Mouse (Mus musculus) liver, embryonic 12.5 days (tissue): ENCODE measurements around the gene Hsd17b3. TPM values are rescaled to one million over a fixed set of nuclear protein-coding genes. Genes with fewer than 3 reads are reported as not detected.

Source experiments
- ATAC-seq: fragments of 200-750 bp; cut with Nextera tagmentation; 2 replicates; pipeline ENCODE4 v1.8.0; 2017; ENCODE audit warnings: moderate number of reproducible peaks, mild to moderate bottlenecking, moderate library complexity
- H3K27ac ChIP-seq: fragments of 300-500 bp; sonication (generic); 2 replicates; pipeline ENCODE4 v1.5.1; 2016; ENCODE audit warnings: mild to moderate bottlenecking
- H3K27me3 ChIP-seq: fragments of 300-500 bp; sonication (generic); replicated peaks from 2 replicates; pipeline ENCODE4 v1.6.1; 2016; ENCODE audit warnings: mild to moderate bottlenecking, moderate library complexity
- H3K36me3 ChIP-seq: fragments of 300-500 bp; sonication (generic); 2 replicates; pipeline ENCODE4 v1.6.1; 2016; ENCODE audit warnings: mild to moderate bottlenecking, moderate library complexity
- H3K4me1 ChIP-seq: fragments of 300-500 bp; sonication (generic); 2 replicates; pipeline ENCODE4 v1.6.1; 2016
- H3K4me2 ChIP-seq: fragments of 300-500 bp; sonication (generic); 2 replicates; pipeline ENCODE4 v1.6.1; 2016; ENCODE audit warnings: mild to moderate bottlenecking, moderate library complexity
- H3K4me3 ChIP-seq: fragments of 300-500 bp; sonication (generic); 2 replicates; pipeline ENCODE4 v1.5.1; 2016; ENCODE audit warnings: mild to moderate bottlenecking, moderate library complexity
- H3K9ac ChIP-seq: fragments of 300-500 bp; sonication (generic); 2 replicates; pipeline ENCODE4 v1.6.1; 2016; ENCODE audit warnings: mild to moderate bottlenecking, moderate library complexity
- H3K9me3 ChIP-seq: fragments of 300-500 bp; sonication (generic); replicated peaks from 2 replicates; pipeline ENCODE4 v1.6.1; 2016; ENCODE audit warnings: mild to moderate bottlenecking, moderate library complexity
- WGBS: fragments of 180-500 bp; shearing (Covaris S2); methylation state at CpG from one replicate; pipeline ENCODE4 v1.1.7; 2016; ENCODE audit not compliant: insufficient replicate concordance; 5-methylcytosine and 5-hydroxymethylcytosine counted together
- polyA plus RNA-seq: library from polyadenylated mRNA; unstranded; fragments of >200 nt; fragmentation: Nextera tagmentation; extraction: Ambion mirVana; gene quantifications from 2 replicates; pipeline ENCODE4 v1.2.1, GENCODE M21; 2016

Gene Hsd17b3
- not detected in 2 replicates for polyA plus RNA-seq

GRCm38 (mm10) chr13:64089130-64089529 lies at the start of gene Hsd17b3:
Hsd17b3 (minus strand) TSS chr13:64089230.
- H3K27me3 ChIP-seq, result 0 out of 2 replicates have a peak, but pooled peaks cover 4% of the 10 kb centered on the region
- no peak for ATAC-seq
- H3K4me3 ChIP-seq, result no peak within 1 kb of the TSS
- no peaks in the 10 kb centered on the region for H3K36me3 ChIP-seq
- no peak within 1 kb of the TSS for H3K4me2 ChIP-seq
- no peaks in the 10 kb centered on the region for H3K4me1 ChIP-seq
- H3K9ac ChIP-seq, result no peak within 1 kb of the TSS
- 54% methylated on average over 4 of the region's 4 CpGs for WGBS
- no peaks in the 10 kb centered on the region for H3K9me3 ChIP-seq
- H3K27ac ChIP-seq, result no peak within 1 kb of the TSS

GRCm38 (mm10) chr13:64129616-64130375 lies 40.8 kb upstream of the Hsd17b3 start:
- peak overlapping the region; percentile 70 for H3K9ac ChIP-seq
- peak overlapping the region; percentile 66 for H3K4me3 ChIP-seq
- peak overlapping the region; percentile 75 for H3K4me2 ChIP-seq
- peak overlapping the region; percentile 47 for H3K27ac ChIP-seq
- peaks cover 19% of the 10 kb centered on the region for H3K4me1 ChIP-seq
- WGBS, result 44% methylated on average over 15 of the region's 15 CpGs
- ATAC-seq, result peak; percentile 78
- no peaks in the 10 kb centered on the region for H3K9me3 ChIP-seq
- H3K36me3 ChIP-seq, result peaks cover 41% of the 10 kb centered on the region
- H3K27me3 ChIP-seq, result no peaks in the 10 kb centered on the region; the same call in 1 of the 2 replicates

GRCm38 (mm10) chr13:64128858-64129615 lies 40.0 kb upstream of the Hsd17b3 start, which contains the start of gene Slc35d2:
Slc35d2 (minus strand) TSS chr13:64129368.
- Histone ChIP-seq H3K9me3 (no peaks in the 10 kb centered on the region), H3K36me3 (peaks cover 34% of the 10 kb centered on the region), H3K4me2 (peak within 1 kb of the TSS; percentile 75), H3K4me3 (peak within 1 kb of the TSS; percentile 66), H3K9ac (peak within 1 kb of the TSS; percentile 70), H3K27ac (peak within 1 kb of the TSS; percentile 47), H3K4me1 (peaks cover 19% of the 10 kb centered on the region), H3K27me3 (no peaks in the 10 kb centered on the region; the same call in 1 of the 2 replicates)
- WGBS, result 7% methylated on average over 40 of the region's 44 CpGs
- ATAC-seq, result peak; percentile 86

- H3K36me3 ChIP-seq, result peaks cover 14% of the 10 kb centered on the region
- ATAC-seq, result no peak
Observed at GRCm38 (mm10) chr13:64126316-64126715, 37.3 kb upstream of the Hsd17b3 start.

GRCm38 (mm10) chr13:64124886-64125285 lies 35.9 kb upstream of the Hsd17b3 start:
- Histone ChIP-seq H3K27me3 (no peaks in the 10 kb centered on the region; the same call in 1 of the 2 replicates), H3K4me3 (no peak overlapping the region), H3K9me3 (no peaks in the 10 kb centered on the region), H3K27ac (no peak overlapping the region), H3K4me1 (peaks cover 15% of the 10 kb centered on the region), H3K36me3 (peaks cover 3% of the 10 kb centered on the region; the same call in 1 of the 2 replicates), H3K9ac (no peak overlapping the region), H3K4me2 (no peak overlapping the region)
- no peak for ATAC-seq
- 85% methylated on average over 6 of the region's 6 CpGs for WGBS

More at GRCm38 (mm10) chr13:64126316-64126715, 37.3 kb upstream of the Hsd17b3 start:
- no peaks in the 10 kb centered on the region for H3K9me3 ChIP-seq
- no peaks in the 10 kb centered on the region; the same call in 1 of the 2 replicates for H3K27me3 ChIP-seq
- H3K4me3 ChIP-seq, result no peak overlapping the region
- WGBS, result 57% methylated on average over 4 of the region's 4 CpGs
- no peak overlapping the region for H3K4me2 ChIP-seq
- no peak overlapping the region for H3K27ac ChIP-seq
- peaks cover 19% of the 10 kb centered on the region for H3K4me1 ChIP-seq
- H3K9ac ChIP-seq, result no peak overlapping the region

- Histone ChIP-seq H3K4me2 (no peak overlapping the region), H3K9ac (no peak overlapping the region), H3K27me3 (no peaks in the 10 kb centered on the region; the same call in 1 of the 2 replicates), H3K27ac (no peak overlapping the region), H3K4me1 (peaks cover 3% of the 10 kb centered on the region; the same call in 1 of the 2 replicates), H3K9me3 (no peaks in the 10 kb centered on the region), H3K36me3 (no peaks in the 10 kb centered on the region), H3K4me3 (no peak overlapping the region)
- 28% methylated on average over 6 of the region's 6 CpGs for WGBS
- ATAC-seq, result no peak
Observed at GRCm38 (mm10) chr13:64123491-64124188, 34.6 kb upstream of the Hsd17b3 start.

- no peak overlapping the region for H3K4me3 ChIP-seq
- H3K27me3 ChIP-seq, result no peaks in the 10 kb centered on the region; the same call in 1 of the 2 replicates
- H3K4me2 ChIP-seq, result no peak overlapping the region
- H3K4me1 ChIP-seq, result no peaks in the 10 kb centered on the region
- H3K9me3 ChIP-seq, result no peaks in the 10 kb centered on the region
- no peak overlapping the region for H3K9ac ChIP-seq
- H3K27ac ChIP-seq, result no peak overlapping the region
- ATAC-seq, result no peak
- WGBS, result 41% methylated on average over 4 of the region's 4 CpGs
- H3K36me3 ChIP-seq, result no peaks in the 10 kb centered on the region
Observed at GRCm38 (mm10) chr13:64120760-64121159, 31.7 kb upstream of the Hsd17b3 start.

- ATAC-seq, result no peak
- no peak overlapping the region for H3K9ac ChIP-seq
Observed at GRCm38 (mm10) chr13:64117442-64117841, 28.4 kb upstream of the Hsd17b3 start.

GRCm38 (mm10) chr13:64110421-64110820 lies 21.4 kb upstream of the Hsd17b3 start:
- Histone ChIP-seq H3K9me3 (no peaks in the 10 kb centered on the region), H3K4me3 (no peak overlapping the region), H3K9ac (no peak overlapping the region), H3K36me3 (no peaks in the 10 kb centered on the region), H3K27ac (no peak overlapping the region), H3K27me3 (no peaks in the 10 kb centered on the region), H3K4me2 (no peak overlapping the region), H3K4me1 (peaks cover 14% of the 10 kb centered on the region)
- no peak for ATAC-seq
- 83% methylated on average over 1 of the region's 1 CpGs for WGBS

More at GRCm38 (mm10) chr13:64117442-64117841, 28.4 kb upstream of the Hsd17b3 start:
- 35% methylated on average over 2 of the region's 2 CpGs for WGBS
- Histone ChIP-seq H3K4me3 (no peak overlapping the region), H3K4me1 (peaks cover 3% of the 10 kb centered on the region; the same call in 1 of the 2 replicates), H3K27me3 (no peaks in the 10 kb centered on the region), H3K36me3 (no peaks in the 10 kb centered on the region), H3K4me2 (no peak overlapping the region), H3K9me3 (no peaks in the 10 kb centered on the region), H3K27ac (no peak overlapping the region)

- H3K27me3 ChIP-seq, result no peaks in the 10 kb centered on the region
- H3K27ac ChIP-seq, result no peak overlapping the region
- no peak overlapping the region for H3K4me2 ChIP-seq
- no peak overlapping the region for H3K4me3 ChIP-seq
- H3K9me3 ChIP-seq, result no peaks in the 10 kb centered on the region
- ATAC-seq, result no peak
- H3K36me3 ChIP-seq, result no peaks in the 10 kb centered on the region
- 15% methylated on average over 5 of the region's 5 CpGs for WGBS
- no peak overlapping the region for H3K9ac ChIP-seq
- peaks cover 12% of the 10 kb centered on the region for H3K4me1 ChIP-seq
Observed at GRCm38 (mm10) chr13:64108381-64108850, 19.4 kb upstream of the Hsd17b3 start.

GRCm38 (mm10) chr13:64107535-64107934 lies 18.5 kb upstream of the Hsd17b3 start:
- no peak for ATAC-seq
- H3K4me1 ChIP-seq, result peaks cover 12% of the 10 kb centered on the region
- no peak overlapping the region for H3K4me3 ChIP-seq
- no peaks in the 10 kb centered on the region for H3K27me3 ChIP-seq
- H3K9me3 ChIP-seq, result no peaks in the 10 kb centered on the region
- H3K4me2 ChIP-seq, result 0 out of 2 replicates have a peak overlapping the region, but pooled peaks have one; percentile 4
- WGBS, result 32% methylated on average over 8 of the region's 8 CpGs
- H3K36me3 ChIP-seq, result no peaks in the 10 kb centered on the region
- H3K9ac ChIP-seq, result no peak overlapping the region
- H3K27ac ChIP-seq, result no peak overlapping the region
